Mouse (Mus musculus) thymus, adult 2 months (tissue): ENCODE data around the gene Gramd2. TPM values are rescaled to one million over a fixed set of nuclear protein-coding genes. Genes with fewer than 3 reads are reported as not detected.

ENCODE experiments used
- DNase-seq: peaks from one replicate; pipeline ENCODE4 v3.0.0; 2021
- H3K27ac ChIP-seq: fragments of 200-500 bp; 2 replicates; pipeline ENCODE4 v1.5.1; 2012; ENCODE audit warnings: low read length, control low read depth; ENCODE audit not compliant: control insufficient read depth, insufficient read depth
- H3K27me3 ChIP-seq: fragments of 200-500 bp; 2 replicates; pipeline ENCODE4 v1.6.1; 2012; ENCODE audit warnings: mild to moderate bottlenecking, low read length, moderate library complexity, mixed read lengths; ENCODE audit not compliant: control insufficient read depth, insufficient read depth
- H3K36me3 ChIP-seq: fragments of 200-500 bp; 2 replicates; pipeline ENCODE4 v1.6.1; 2012; ENCODE audit warnings: mild to moderate bottlenecking, low read length, moderate library complexity; ENCODE audit not compliant: control insufficient read depth, insufficient read depth
- H3K4me1 ChIP-seq: fragments of 200-500 bp; replicated peaks from 2 replicates; pipeline ENCODE4 v1.6.1; 2012; ENCODE audit warnings: low read length; ENCODE audit not compliant: control insufficient read depth, insufficient read depth
- H3K4me3 ChIP-seq: fragments of 200-500 bp; 2 replicates; pipeline ENCODE4 v1.5.1; 2012; ENCODE audit warnings: mild to moderate bottlenecking, low read length, control low read depth, moderate library complexity; ENCODE audit not compliant: control insufficient read depth, insufficient read depth
- CTCF ChIP-seq: fragments of 200-500 bp; IDR thresholded peaks from 2 replicates; pipeline ENCODE4 v1.5.1; 2012; ENCODE audit warnings: mild to moderate bottlenecking, control low read depth, low read length, moderate library complexity, borderline replicate concordance; ENCODE audit not compliant: control insufficient read depth, poor library complexity, insufficient read depth; ENCODE audit errors: extremely low read depth
- POLR2A ChIP-seq: fragments of 200-500 bp; IDR thresholded peaks from 2 replicates; pipeline ENCODE4 v1.6.1; 2012; ENCODE audit warnings: mild to moderate bottlenecking, low read length, control low read depth, moderate library complexity; ENCODE audit not compliant: control insufficient read depth, poor library complexity, insufficient read depth; ENCODE audit errors: extremely low read depth
- WGBS: fragments of 180-500 bp; shearing (Covaris S2); methylation state at CpG from one replicate; pipeline ENCODE4 v1.1.7; 2018; 5-methylcytosine and 5-hydroxymethylcytosine counted together
- polyA plus RNA-seq: library from polyadenylated mRNA; depleted of rRNA; stranded (reverse); fragments of >200 nt; gene quantifications from 2 replicates; pipeline ENCODE4 v1.2.3, GENCODE M21; 2012

Gene Gramd2
- polyA plus RNA-seq, 1 experiment = 1.00 TPM

DNA sequence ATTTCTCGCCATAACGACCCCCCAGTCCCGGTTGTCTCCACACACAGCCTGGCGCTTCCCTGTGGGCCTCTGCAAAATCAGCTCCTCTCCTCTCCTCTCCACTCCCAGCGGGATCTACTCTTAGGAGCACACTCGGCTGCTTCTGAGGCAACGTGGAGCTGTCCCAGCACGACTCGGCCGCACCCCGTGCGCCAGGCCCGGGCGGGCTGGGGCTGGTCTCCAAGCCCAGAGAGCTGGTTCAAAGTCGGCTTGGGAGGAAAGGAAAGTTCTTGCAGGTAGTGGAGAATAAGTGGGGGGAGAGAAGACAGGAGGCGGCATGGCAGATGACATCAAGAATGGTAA is 561 bp downstream of the Gramd2 start:
- Histone ChIP-seq H3K4me1 (peaks cover 8% of the 10 kb centered on the region), H3K36me3 (peaks cover 29% of the 10 kb centered on the region), H3K4me3 (peak overlapping the region; percentile 20; the same call in 1 of the 2 replicates), H3K27me3 (no peaks in the 10 kb centered on the region), H3K27ac (no peak overlapping the region)
- 42% methylated on average over 16 of the region's 16 CpGs for WGBS
- DNase-seq = no peak
- TF ChIP-seq CTCF (no peak), POLR2A (no peak)

DNA sequence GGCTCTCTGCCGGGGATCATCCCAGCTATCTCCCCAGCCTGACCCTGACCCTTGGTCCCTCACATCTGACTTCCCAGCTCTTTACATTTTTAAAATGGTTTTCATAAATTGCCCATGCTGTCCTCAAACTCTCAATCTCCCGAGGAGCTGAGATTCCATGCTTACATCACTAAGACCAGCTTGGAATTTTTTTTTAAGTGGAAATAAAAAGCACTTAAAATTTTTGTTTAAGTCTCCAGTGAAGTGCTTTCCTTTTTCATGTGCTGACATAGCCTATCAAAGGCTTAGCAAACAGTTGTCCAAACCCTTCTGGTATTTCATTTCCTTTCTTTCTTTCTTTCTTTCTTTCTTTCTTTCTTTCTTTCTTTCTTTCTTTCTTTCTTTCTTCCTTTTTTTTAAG is 4.1 kb downstream of the Gramd2 start:
- Histone ChIP-seq H3K27me3 (no peaks in the 10 kb centered on the region), H3K36me3 (0 out of 2 replicates have a peak, but pooled peaks cover 3% of the 10 kb centered on the region), H3K4me1 (peaks cover 8% of the 10 kb centered on the region), H3K4me3 (no peak overlapping the region), H3K27ac (no peak overlapping the region)
- no peak for DNase-seq
- TF ChIP-seq POLR2A (no peak), CTCF (no peak)
- 89% methylated on average over 2 of the region's 2 CpGs for WGBS

DNA sequence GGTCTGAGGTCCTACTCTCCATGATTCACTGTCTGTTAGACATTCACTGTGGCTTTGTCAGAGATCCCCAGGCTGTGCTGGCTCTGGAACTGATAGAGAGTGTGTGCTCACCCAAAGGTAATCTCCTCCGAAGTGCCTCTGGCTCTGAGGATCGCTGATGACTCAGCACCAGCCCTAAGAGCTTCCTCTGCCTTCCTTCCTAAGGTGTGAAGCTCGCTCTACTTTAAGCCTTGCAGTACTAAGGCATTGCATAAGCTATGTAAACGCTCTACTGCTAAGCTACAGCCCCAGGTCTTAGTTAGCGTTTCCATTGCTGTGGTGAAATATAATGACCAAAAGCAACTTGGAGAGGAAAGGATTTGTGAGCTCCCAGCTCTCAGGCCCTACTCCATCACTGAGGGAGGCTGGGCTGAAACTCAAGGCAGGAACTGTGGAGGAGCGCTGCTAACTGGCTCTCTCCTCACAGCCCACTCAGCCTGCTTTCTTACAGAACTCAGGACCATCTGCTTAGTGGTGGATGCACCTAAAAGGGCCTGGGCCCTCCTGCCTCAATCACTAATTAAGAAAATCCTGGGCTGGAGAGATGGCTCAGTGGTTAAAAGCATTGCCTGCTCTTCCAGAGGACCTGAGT is 7.6 kb downstream of the Gramd2 start:
- TF ChIP-seq CTCF = no peak
- TF ChIP-seq POLR2A = no peak
- H3K27me3 ChIP-seq = no peaks in the 10 kb centered on the region
- no peak for DNase-seq
- no peak overlapping the region for H3K27ac ChIP-seq
- WGBS = 32% methylated on average over 6 of the region's 6 CpGs
- no peaks in the 10 kb centered on the region for H3K4me1 ChIP-seq
- no peaks in the 10 kb centered on the region for H3K36me3 ChIP-seq
- H3K4me3 ChIP-seq = no peak overlapping the region

DNA sequence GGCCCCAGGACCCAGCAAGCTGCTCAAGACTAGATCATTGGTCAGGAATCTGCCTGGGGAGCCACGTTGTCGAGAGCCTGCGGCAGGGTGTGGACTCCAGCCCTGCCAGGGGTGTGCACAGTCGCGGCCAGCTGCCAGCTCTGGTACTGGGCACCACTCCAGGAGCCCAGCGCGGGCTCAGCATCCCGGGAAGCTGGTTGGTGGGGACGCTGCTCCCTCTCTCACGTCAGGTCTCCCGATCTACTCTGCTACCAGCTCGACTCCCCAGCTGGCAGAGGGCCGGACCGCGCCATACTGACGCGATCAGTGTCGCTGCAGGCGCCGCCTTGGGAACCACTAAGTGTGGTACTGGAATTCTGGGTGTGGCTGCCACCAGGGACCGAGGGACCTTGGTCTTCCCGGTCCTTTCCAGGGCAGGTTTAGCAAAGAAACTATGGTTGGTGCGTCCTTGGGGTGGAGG is 11.7 kb downstream of the Gramd2 start:
- Histone ChIP-seq H3K27ac (no peak overlapping the region), H3K4me1 (no peaks in the 10 kb centered on the region), H3K4me3 (no peak overlapping the region), H3K36me3 (no peaks in the 10 kb centered on the region), H3K27me3 (no peaks in the 10 kb centered on the region)
- TF ChIP-seq CTCF = no peak
- TF ChIP-seq POLR2A = no peak
- DNase-seq = no peak
- 32% methylated on average over 23 of the region's 23 CpGs for whole genome bisulfite sequencing

DNA sequence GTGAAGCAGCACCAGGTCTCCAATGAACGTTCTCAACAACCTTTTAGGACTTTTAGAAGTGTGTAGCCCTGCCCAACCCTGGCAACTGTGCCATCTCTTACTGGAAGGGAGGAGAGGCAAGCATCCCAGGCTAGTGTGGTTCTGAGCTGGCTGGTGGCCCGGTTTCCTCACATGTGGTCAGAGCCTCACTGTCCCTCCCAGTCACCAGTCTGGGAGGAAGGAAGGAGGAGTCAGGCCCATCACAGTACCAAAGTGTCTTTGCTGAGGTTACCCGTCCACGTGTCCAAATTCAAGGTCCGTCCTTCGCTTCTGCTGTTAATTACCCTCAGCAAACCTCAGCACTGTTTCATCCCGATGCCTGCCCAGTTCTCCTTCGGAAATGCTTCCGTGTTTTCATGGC is 12.2 kb downstream of the Gramd2 start:
- 60% methylated on average over 9 of the region's 9 CpGs for WGBS
- Histone ChIP-seq H3K36me3 (no peaks in the 10 kb centered on the region), H3K27ac (no peak overlapping the region), H3K4me3 (no peak overlapping the region), H3K27me3 (no peaks in the 10 kb centered on the region), H3K4me1 (no peaks in the 10 kb centered on the region)
- no peak for DNase-seq
- TF ChIP-seq POLR2A (no peak), CTCF (no peak)

DNA sequence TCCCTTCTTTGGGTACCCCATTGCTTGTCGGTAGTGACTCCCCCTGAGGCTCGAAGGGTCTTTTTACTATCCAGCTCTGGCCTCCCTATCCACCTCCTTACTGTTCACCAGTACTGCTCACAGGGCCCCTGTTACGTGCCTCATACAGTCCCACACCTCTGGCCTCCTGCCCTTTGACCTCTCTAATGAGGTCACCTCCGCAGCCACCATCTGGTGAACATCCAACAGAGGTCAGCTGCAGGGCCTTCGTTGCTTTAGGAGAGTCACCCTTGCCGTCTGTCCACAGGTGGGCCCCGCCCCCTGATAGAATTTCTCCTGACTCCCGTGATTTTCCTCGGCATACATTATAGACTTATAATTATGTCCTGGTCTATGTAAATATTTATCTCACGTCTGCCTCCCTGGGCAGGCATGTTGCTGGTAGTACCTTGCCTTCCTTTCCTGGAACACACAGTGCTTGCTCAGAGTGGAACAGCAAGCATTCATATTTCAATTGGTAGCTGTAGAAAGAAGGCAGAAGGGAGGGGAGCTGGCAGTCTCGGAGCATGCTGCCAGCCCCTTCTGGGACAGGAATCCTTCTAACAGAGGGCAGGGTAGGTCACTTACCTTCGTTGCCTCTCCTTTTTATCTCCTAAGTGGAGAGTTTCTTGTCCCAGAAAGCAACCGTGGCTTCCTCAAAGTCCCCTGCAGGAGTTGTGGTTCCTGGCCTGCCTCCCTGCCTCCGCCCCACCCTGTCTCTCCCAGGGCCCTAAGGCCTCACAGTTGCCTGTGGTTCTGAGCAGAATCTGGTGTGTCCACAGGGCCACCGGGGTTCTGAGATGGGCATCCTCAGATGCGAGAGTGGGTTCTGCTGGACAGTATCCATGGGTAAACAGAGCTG is 14.9 kb downstream of the Gramd2 start:
- no peak for DNase-seq
- Histone ChIP-seq H3K4me1 (no peaks in the 10 kb centered on the region), H3K36me3 (no peaks in the 10 kb centered on the region), H3K27me3 (no peaks in the 10 kb centered on the region), H3K27ac (no peak overlapping the region), H3K4me3 (no peak overlapping the region)
- TF ChIP-seq POLR2A (no peak), CTCF (no peak)
- WGBS = 83% methylated on average over 16 of the region's 16 CpGs
